Mouse (Mus musculus): Measurements from ENCODE around the gene Adgrl1.

Adgrl1 gene

DNA sequence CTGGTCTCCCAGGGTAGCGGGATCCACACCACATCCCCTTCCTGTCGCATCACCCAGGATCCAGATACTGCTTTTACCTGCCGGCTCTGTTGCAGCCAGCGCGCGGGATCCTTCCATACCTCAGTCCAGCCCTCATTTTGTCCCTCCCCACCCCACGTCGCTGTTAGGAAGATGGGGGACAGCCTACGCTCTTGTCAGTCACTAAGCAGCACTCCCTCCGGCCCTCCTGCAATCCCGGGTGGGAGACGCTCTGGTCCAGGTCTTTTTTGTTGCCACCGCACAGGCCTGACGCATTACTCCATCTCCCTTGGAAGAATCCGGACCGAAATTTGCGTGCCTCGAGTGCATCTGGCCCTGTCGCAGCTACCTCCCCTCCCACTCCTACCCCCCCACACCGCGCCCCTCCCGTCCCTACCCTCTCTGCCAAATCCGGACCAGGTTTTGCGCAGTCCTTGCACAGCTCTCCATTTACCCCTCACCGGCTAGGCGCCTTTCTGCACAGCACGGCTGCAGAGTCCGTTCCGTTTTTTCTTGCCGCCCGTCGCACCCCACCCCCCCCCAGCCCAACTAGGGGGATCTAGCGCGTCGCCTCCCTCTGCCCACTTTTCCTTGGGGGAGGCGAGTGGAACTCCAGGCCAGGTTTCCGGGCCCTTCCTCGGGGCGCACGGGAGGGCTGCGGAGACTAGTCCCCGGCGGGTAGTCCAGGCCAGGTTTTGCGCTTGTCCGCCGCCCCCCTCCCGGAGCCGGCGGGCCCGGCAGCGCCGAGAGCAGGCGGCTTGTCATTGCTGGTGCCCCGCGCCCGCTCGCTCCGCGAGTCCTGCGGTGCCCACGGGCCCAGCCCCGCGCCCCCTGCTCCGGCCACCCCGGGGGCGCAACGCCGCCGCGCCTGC, at the start of gene Adgrl1:
Adgrl1 (plus strand) TSS at position 743 of the 890 bp plus-strand sequence.
- peak; percentile 94 for DNase-seq (ENCODE audit: low spot score)

DNA sequence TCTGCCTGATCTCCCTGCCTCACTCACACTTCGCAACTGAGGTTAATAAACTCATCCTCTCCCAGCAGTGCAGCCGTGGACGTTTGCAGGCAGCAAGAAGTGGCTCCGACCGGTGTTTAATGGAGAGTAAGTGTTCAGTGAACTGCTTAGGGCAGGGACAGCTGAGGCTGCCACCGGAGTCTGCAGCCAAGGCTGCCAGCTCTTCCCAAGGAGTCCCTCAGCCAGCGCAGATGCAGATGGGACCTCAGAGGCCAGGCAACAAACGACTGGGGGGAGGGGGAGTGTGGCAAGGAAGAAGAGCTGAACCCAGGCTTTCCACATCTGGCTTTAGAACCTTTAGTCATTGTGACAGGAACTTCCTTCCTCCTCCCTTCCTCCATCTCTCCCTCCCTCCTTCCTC, 47.6 kb upstream of the Adgrl1 start:
- no peak for DNase-seq (ENCODE audit: low spot score)

DNA sequence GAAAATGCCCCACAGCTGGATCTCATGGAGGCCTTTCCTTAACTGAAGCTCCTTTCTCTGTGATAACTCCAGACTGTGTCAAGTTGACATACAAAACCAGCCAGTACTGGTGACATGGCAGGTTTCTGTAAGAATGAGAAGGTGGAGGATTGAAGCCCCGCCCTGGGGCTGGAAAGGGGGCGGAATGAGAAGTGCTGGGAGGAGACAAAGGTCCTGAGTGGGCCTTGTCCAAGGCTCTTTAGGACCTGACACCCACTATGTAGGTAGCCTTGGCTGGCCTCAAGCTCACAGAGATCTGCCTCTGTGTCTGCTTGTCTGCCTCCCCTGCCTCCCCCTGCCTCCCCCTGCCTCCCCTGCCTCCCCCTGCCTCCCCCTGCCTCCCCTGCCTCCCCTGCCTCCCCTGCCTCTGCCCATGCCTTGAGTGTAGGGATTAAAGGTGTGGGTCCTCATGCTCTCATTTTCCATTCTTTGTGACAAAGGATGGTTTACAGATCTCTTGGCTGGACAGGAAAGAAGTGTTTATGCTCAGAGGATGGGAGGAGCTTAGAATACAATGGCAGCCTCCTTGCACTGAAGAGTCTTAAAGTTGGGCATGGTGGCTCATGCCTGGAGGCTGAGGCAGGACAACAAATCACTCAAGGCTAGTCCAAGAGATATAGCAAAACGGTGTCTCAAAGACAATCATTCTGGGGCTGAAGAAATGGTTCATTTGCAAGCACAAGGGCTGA, 46.4 kb upstream of the Adgrl1 start:
- no peak for DNase-seq (ENCODE audit: low spot score)

DNA sequence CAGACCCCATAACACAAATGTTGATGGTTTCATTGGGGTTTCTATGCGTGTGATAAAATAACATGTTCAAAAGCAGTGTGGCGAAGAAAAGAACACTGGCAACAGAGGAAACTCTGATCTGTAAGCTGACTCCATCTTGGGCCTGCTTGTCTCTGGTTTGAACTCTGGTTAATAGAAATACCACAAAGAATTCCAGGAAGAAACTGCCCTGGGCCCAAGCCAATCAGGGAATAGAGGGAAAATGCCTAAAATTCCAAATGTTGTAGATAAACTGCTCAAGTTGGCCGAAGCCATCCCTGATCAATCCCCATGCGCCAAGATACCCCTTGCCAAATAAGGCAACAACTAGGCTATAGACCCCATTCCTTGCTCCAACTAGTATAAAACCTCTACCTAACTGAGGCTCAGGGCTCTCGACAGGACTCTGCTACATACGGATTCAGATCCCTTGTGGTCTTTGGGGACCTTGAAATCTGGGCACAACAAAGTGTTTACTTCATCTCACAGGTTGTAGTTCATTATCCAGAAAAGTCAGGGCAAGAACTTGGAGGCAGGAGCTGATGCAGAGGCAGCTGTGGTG, 43.3 kb upstream of the Adgrl1 start:
- DNase-seq (ENCODE audit: low spot score): no peak

DNA sequence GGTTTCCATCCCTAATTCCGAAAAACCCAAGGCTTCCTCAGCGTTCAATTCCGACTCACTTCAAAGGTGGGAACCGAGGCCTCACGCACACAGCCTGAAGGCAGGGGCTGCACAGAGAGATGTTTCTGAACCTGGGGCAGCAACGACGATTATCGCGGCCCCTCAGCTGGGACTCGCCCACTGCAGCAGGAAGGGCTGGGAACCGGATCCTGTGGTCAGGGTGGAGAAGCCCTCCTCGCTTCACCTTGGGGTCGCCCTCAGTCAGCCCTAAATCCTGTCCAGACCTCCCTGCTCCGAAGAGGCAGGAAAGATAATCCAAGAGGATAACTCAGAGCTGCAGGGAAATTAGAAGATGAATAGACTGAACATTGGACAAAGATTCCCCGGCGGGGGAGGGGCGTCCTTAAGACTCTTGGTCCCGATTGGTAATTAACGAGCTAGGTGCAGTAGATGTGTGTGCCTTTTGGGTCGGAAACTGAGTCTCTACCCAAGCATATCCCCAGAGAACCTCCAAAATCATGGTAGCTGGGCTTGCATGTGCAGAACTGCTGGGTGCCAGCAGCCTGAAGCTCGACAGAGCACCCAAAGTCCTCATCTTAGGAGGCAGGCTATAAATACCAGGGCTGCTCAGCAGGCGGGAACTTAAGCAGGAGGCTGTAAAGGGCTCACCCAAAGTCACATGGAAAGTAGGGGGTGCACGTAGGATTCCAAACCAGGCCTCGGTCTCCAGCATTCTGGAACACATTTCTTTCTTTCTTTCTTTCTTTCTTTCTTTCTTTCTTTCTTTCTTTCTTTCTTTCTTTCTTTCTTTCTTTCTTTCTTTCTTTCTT, 37.3 kb upstream of the Adgrl1 start:
- peak; percentile 52 for DNase-seq (ENCODE audit: low spot score)

DNA sequence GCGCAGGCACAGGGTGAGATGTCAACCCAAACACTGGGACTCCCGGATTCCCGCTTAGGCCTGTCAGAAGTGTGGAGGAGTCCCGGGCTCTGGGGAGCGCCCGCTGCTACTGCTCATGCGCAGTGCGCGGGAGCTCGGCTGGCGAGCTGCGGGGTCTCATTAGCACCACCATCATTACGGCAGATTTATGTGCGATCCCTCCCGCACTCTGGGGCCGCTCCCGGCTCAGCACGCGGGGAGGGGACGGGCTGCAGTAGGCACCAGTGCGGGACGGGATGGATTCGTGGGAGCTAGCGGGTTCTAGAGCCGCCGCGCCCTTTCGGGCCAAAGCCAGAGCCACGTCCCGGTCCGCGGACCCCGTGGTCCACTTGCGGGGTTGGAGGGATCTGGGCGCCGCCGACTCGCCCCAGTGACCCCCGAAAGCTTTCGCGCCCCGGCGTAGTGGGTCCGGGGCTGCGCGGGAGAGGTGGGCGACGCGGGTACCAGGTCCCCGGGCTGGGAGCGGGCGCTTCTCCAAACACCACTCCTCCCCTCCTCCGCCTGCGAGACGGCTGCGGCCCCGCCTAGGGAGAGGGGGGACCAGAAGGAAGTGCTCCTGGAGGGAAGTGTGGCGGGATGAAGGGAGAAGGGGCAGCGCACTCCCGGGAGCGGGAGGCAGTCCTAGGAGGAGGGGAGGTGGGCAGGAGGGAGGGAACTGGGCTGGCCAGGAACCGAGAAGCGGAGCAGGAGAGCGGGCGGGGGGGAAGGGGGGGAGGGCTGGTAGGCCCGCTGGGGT, 24.8 kb upstream of the Adgrl1 start:
- DNase-seq (ENCODE audit: low spot score): peak; percentile 76

DNA sequence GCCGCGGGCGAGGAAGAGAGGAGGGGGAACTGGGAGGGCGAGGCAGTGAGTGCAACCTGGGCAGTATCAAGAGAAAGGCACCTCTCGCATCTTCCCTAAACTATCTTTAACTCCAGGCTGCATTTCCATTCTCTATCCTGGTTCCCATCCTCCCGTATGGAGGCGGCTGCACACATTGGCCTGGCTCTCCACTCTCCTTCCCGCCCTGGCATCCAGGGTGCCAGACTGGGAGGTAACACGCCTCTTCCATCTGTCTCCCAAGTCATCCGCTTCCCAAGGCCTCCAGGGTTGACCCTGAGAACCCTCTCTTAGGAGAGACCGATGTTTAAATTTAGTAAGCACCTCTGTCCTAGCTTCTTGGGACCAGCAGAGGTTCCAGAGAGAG, 24.3 kb upstream of the Adgrl1 start:
- peak; percentile 49 for DNase-seq (ENCODE audit: low spot score)

DNA sequence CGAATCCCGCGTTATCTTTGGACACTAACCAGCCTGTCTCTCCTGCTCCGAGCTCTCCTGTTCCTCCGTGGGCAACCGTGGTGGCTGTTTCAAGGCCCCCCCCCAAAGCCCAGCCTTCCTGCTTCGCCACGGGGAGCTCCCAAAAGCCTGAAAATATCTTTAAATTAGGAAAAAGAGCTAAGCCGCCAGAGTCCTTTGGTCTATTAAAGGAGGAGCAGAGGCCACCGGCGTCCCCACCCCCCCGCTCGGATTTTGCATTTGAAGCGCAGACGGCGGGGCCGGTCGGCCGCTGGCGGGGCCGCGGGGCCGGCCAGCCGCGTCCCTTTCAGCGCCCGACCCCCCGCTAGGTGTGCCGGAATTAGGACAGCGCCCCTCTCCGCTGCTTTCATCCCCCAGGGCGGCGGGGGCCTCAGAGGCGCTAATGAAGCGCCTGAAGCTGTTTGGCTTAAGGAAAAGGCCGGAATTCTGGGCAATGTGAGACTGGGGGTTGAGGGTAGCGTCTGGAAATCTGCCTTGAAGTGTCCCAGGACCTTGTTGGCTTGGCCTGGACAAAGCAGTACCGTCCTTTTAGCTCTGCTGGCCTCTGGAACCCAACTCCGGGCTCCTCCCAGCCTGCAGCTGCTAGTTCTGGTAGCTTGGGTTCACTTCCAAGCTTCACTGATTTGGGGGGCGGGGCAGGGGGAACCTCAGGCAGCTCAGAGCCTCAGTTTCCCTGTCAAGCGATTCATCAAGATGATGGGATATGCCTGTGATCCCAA, 23.6 kb upstream of the Adgrl1 start:
- DNase-seq (ENCODE audit: low spot score): peak; percentile 39

DNA sequence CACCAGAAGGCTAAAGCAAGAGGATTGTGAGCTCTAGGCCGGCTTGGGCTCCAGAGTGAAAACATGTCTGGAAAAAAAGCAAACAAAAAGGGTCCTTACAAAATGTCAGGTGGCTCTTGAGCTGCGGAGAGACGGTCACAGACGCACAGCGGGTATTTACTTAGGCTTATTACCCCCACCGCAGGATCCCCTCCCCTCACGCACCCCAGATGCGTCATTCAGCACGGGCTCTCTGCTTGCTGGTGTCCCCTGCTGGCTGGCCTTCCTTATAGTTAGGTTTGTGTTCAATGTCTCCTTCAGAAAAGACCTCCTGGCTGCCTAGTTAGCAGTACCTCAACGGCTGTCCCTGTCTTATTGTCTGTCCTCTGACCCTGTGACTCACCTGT, 23.1 kb upstream of the Adgrl1 start:
- DNase-seq (ENCODE audit: low spot score): peak; percentile 35

DNA sequence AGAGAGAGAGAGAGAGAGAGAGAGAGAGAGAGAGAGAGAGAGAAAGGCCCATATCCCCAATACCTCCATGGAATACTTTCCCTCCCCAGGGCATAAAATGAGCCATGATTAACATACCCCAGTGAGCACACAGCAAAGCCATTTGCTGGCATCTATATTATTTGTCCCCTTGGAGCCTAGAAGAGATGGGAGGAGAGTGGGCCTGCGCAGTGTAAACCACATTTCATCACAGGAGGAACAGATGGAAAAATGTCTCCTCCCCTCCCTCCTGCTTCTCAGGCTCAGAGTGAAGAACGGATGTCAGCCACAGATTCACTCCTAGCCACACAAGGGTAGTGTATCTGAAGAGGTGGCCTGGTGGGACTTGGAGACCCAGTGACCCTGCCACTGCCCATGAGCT, 11.5 kb upstream of the Adgrl1 start:
- DNase-seq (ENCODE audit: low spot score): no peak

DNA sequence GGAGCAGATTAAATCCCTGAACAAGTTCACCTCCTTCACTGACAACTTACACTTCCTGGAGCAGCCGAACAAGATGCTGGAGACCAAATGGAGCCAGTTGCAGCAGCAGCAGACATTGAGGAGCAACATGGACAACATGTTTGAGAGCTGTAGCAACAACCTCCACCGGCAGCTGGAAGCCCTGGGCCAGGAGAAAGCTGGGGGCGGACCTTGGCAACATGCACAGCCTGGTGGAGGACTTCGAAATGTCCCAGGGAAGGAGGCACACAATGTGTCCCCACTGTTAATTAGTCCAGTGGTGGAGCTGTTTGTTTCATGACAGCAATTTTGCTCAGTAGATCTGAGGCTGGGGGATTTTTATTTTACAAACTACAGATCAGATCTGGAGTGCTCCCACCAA, 7.8 kb upstream of the Adgrl1 start:
- no peak for DNase-seq (ENCODE audit: low spot score)

DNA sequence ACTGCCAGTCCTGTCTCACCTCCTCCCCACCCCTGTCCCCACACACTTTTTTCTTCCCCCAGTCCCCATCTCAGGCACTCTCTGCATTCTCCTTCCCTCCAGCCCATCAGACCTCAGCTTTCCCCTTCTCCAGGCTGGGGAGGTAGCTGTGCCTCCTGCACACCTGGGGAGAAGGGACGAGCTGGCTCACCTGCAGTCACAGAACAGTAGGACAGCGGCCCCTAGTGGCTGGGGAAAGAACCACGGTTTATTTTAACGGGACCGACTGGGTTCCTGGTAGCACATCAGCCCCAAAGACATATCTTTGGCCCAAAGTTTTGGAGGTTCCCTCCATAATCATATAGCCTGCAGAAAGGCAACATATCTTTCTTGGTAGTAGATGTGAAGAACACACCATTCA, 6.0 kb upstream of the Adgrl1 start:
- peak; percentile 69 for DNase-seq (ENCODE audit: low spot score)

DNA sequence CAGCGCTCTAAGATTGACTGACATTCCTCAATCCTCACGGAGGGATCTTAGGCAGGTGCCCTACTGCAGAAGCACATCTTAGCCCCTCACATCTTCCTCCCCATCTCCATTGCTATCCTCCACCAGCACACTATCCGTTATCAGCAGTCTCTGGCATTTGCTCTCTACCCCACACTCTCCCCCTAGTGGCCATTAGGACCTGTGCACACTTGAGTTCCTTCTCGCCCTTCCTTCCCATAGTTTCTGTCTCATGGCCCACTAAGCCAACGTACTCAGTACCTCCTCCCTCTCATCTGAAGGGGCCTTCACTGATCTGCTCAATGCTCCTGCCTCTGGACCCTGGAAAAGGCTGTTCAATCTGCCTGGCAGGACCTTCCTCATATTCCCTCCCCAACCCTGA, 4.0 kb upstream of the Adgrl1 start:
- DNase-seq (ENCODE audit: low spot score): peak; percentile 78

DNA sequence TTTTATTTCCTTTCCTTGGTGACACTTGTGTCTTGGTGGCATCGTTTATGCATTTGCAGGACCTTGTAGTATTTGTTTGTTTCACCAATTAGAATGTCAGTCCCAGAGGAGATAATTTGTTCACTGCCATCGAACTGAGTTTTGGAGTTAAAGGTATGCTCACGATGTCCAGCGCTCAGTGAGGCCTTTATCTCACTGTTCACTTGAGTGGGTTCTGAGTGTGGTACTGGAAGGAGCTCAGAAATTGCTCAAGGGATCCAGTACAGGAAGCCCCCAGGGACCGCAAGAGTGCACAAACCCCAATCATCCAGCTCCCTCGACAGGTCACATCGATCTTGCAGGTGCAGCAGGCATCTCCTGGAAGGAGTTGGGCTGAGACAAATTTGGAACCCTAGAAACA, 3.4 kb upstream of the Adgrl1 start:
- DNase-seq (ENCODE audit: low spot score): no peak

DNA sequence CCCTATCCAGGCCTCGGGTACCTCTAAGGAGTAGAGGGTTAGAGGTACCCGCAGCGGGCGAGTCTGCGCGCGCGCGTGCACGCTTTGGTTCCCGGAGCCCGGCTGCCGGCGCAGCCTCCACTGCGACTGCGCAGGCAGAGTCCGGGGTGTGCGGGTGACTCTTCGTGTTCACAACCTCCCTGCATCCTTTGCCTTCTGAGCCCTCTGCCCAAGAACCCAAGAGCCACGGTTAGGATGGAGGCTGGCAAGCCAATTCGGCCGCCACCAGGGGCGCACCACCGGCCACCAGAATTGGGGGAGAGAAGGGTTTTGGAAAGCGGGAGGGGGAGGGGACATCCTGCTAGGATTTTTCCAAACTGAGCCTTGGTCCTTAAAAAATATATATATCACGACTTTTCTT, 2.7 kb upstream of the Adgrl1 start:
- DNase-seq (ENCODE audit: low spot score): peak; percentile 75

DNA sequence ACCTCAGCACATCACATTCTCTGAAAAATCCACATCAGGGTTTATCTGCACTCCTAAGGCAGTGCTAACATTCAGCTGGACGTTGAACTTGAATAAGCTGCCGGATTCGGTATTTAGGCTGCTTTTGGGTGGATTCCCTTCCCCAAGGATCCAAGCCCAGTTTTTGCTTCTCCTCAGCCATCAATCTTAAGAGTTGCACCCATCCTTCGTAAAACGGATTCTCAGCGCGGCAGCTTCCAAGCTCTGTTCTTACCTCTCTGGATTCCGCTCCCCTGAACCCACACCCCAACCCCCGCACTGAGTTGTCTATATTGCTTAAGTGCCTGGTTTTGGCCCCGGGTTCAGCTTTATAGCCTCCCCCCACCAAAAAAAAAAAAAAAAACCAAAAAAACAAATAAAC, 1.4 kb upstream of the Adgrl1 start:
- peak; percentile 56 for DNase-seq (ENCODE audit: low spot score)

DNA sequence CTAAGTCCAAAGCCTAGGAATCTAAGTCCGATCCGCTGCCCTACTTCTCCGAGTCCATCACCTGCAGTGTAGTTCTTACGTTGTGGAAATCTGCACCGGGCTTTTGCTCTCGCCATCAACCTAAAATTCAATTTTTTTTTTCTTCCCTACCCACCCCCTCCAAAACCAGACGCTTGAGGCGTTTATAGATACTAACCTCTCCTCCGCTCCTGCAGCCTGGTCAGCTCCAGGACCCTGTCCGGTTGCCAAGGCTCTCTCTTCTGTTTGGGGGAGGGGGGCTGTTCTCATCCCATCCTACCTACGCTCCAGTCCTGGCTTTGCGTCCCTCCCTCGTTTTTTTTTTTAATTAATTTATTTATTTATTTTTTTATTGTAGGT, 931 bp upstream of the Adgrl1 start:
- peak; percentile 78 for DNase-seq (ENCODE audit: low spot score)

DNA sequence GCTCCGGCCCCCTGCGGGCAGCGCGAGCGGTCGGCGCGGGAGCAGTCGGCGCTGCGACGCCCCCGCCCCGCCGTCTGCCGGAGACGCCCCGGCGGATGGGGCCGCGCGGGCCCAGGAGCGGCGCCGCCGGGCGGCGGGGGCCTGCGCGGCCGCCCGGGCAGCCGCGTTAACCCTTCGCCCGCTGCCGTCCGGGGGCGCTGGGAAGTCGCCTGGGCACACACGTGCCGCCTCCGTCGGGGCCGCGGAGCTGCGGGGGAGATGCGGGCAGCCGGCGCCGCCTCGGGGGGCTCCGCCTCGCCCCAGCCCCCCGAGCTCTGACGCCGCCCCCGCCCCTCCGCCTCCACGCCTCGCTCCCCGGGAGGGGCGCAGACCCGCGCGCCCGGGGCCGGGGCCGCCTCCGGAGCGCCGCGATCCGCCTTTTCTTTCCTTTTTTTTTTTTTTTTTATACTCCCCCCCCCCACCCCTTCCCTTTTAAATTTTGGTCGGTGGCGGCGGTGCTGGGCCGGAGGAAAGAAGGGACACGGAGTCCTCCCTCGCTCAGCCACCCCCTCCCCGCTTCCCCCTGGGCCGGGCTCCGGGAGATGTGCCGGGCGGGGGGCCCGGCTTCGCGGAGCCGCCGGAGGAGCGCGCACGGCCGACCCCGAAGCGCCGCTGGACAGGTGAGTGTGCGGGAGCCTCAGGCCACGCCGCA, 506 bp downstream of the Adgrl1 start:
- no peak for DNase-seq (ENCODE audit: low spot score)

DNA sequence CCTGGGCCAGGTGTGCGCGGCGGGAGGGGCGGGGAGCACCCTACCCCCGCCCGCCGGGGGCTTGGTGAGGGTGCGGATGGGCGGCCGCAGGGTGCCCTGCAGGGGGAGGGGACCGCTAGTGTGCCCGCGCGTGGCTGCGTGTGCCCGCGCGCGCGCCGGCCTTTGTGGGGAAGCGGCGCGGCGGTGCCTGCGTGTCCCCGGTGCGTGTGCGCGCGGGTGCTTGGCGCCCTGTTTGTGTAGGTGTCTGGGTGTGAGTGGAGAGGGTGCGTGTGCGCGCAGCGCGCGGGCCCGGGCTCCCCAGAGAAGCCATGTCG, 1.0 kb downstream of the Adgrl1 start:
- DNase-seq (ENCODE audit: low spot score): no peak
